Mouse (Mus musculus) myocyte (in vitro differentiated cells): ENCODE results near the gene Scfd1. TPM values are rescaled to one million over a fixed set of nuclear protein-coding genes. Genes with fewer than 3 reads are reported as not detected.
A peak's percentile ranks its signal among the peaks of the same experiment; 100 is the strongest.

ENCODE experiments used
- H3K27me3 ChIP-seq: one replicate; pipeline ENCODE4 v1.6.1; 2011; ENCODE audit not compliant: control insufficient read depth, insufficient read depth, insufficient read length
- H3K36me3 ChIP-seq: one replicate; pipeline ENCODE4 v1.6.1; 2011; ENCODE audit not compliant: control insufficient read depth, insufficient read depth
- H3K4me2 ChIP-seq: one replicate; pipeline ENCODE4 v1.6.1; 2011; ENCODE audit warnings: low read depth, control low read depth
- H3K4me3 ChIP-seq: one replicate; pipeline ENCODE4 v1.5.1; 2011; ENCODE audit warnings: mild to moderate bottlenecking, control low read depth, moderate library complexity
- H3K79me2 ChIP-seq: one replicate; pipeline ENCODE4 v1.6.1; 2011; ENCODE audit not compliant: control insufficient read depth, insufficient read depth
- H3ac ChIP-seq: one replicate; pipeline ENCODE4 v1.6.1; 2011; ENCODE audit not compliant: control insufficient read depth, insufficient read length
- CEBPB ChIP-seq: IDR thresholded peaks from 2 replicates; pipeline ENCODE4 v1.6.1; 2011; ENCODE audit warnings: mild to moderate bottlenecking, moderate library complexity; ENCODE audit not compliant: poor library complexity, insufficient read depth, severe bottlenecking
- E2F4 ChIP-seq: IDR thresholded peaks from one replicate; pipeline ENCODE4 v1.6.1; 2011; ENCODE audit warnings: mild to moderate bottlenecking, control low read depth, moderate library complexity; ENCODE audit not compliant: insufficient read depth
- MAX ChIP-seq: IDR thresholded peaks from one replicate; pipeline ENCODE4 v1.6.1; 2011; ENCODE audit warnings: low read depth, mild to moderate bottlenecking, control low read depth
- MYOD1 ChIP-seq, 3 experiments: IDR thresholded peaks; one replicate each; pipeline ENCODE4 v1.6.1; 2011; ENCODE audit warnings: control low read depth in 2 of 3, low read depth in 2 of 3, mild to moderate bottlenecking in 2 of 3, moderate library complexity in 1 of 3; ENCODE audit not compliant: insufficient read length in 2 of 3, control insufficient read depth in 1 of 3
- MYOG ChIP-seq, 3 experiments: IDR thresholded peaks; one replicate each; pipeline ENCODE4 v1.6.1; 2011; ENCODE audit warnings: control low read depth in 2 of 3, low read depth in 2 of 3, mild to moderate bottlenecking in 2 of 3; ENCODE audit not compliant: insufficient read length in 2 of 3, control insufficient read depth in 1 of 3, insufficient read depth in 1 of 3
- POLR2A ChIP-seq: IDR thresholded peaks from one replicate; pipeline ENCODE4 v1.6.1; 2011; ENCODE audit warnings: low read depth, mild to moderate bottlenecking, control low read depth, moderate library complexity; ENCODE audit not compliant: insufficient read length
- POLR2AphosphoS2 ChIP-seq: IDR thresholded peaks from one replicate; pipeline ENCODE4 v1.6.1; 2011; ENCODE audit warnings: low read depth, control low read depth; ENCODE audit not compliant: insufficient read length
- REST ChIP-seq: IDR thresholded peaks from one replicate; pipeline ENCODE4 v1.6.1; 2011; ENCODE audit warnings: mild to moderate bottlenecking, control low read depth, moderate library complexity; ENCODE audit not compliant: insufficient read depth, insufficient read length
- SRF ChIP-seq: IDR thresholded peaks from one replicate; pipeline ENCODE4 v1.6.1; 2011; ENCODE audit warnings: low read depth; ENCODE audit not compliant: control insufficient read depth, insufficient read length
- TCF12 ChIP-seq: IDR thresholded peaks from one replicate; pipeline ENCODE4 v1.6.1; 2011; ENCODE audit warnings: mild to moderate bottlenecking, control low read depth; ENCODE audit not compliant: poor library complexity, insufficient read depth, severe bottlenecking
- TCF3 ChIP-seq: IDR thresholded peaks from one replicate; pipeline ENCODE4 v1.6.1; 2011; ENCODE audit warnings: low read depth, control low read depth; ENCODE audit not compliant: insufficient read length
- USF1 ChIP-seq: IDR thresholded peaks from one replicate; pipeline ENCODE4 v1.6.1; 2011; ENCODE audit warnings: low read depth, mild to moderate bottlenecking, control low read depth, moderate library complexity
- polyA plus RNA-seq: library from polyadenylated mRNA; unstranded; fragments of >200 nt; fragmentation: generic; extraction: Trizol; gene quantifications from one replicate; pipeline ENCODE4 v1.2.1, GENCODE M21; 2012; ENCODE audit warnings: missing spikeins

Gene Scfd1
- polyA plus RNA-seq, 1 experiment: 14.3 TPM

GRCm38 (mm10) chr12:51348698-51348998 is 28.7 kb upstream of the Scfd1 start:
- peaks cover 49% of the 10 kb centered on the region for H3K79me2 ChIP-seq
- H3K4me3 ChIP-seq: peak overlapping the region; percentile 70
- no peak for TF ChIP-seq POLR2AphosphoS2
- no peak for TF ChIP-seq TCF3
- TF ChIP-seq TCF12: no peak

GRCm38 (mm10) chr12:51355296-51355695 is 22.0 kb upstream of the Scfd1 start:
- H3ac ChIP-seq: no peak overlapping the region
- TF ChIP-seq POLR2A (no peak), MYOD1 (IDR thresholded peaks at IDR 0.05; ENCODE audit: control insufficient read depth in 1 of 3, insufficient read length in 2 of 3, low read depth in 2 of 3) (no peak), MAX (no peak), SRF (no peak), MYOG (IDR thresholded peaks at IDR 0.05; ENCODE audit: control insufficient read depth in 1 of 3, insufficient read depth in 1 of 3, insufficient read length in 2 of 3, low read depth in 2 of 3) (no peak), CEBPB (no peak), TCF3 (no peak), POLR2AphosphoS2 (no peak), E2F4 (no peak), TCF12 (no peak), USF1 (no peak), REST (no peak)
- H3K4me3 ChIP-seq: no peak overlapping the region
- no peak overlapping the region for H3K4me2 ChIP-seq
- H3K36me3 ChIP-seq: peaks cover 74% of the 10 kb centered on the region
- no peaks in the 10 kb centered on the region for H3K27me3 ChIP-seq
- peaks cover 55% of the 10 kb centered on the region for H3K79me2 ChIP-seq

More at GRCm38 (mm10) chr12:51348698-51348998, 28.7 kb upstream of the Scfd1 start:
- Histone ChIP-seq H3K27me3 (no peaks in the 10 kb centered on the region), H3K36me3 (peaks cover 13% of the 10 kb centered on the region), H3ac (peak overlapping the region; percentile 72), H3K4me2 (peak overlapping the region; percentile 64)

GRCm38 (mm10) chr12:51361294-51361693 is 16.0 kb upstream of the Scfd1 start:
- Histone ChIP-seq H3K4me3 (no peak overlapping the region), H3K4me2 (no peak overlapping the region), H3K36me3 (peaks cover 74% of the 10 kb centered on the region), H3K79me2 (peaks cover 25% of the 10 kb centered on the region), H3K27me3 (no peaks in the 10 kb centered on the region), H3ac (no peak overlapping the region)
- TF ChIP-seq POLR2AphosphoS2: no peak
- TF ChIP-seq REST: no peak
- TF ChIP-seq POLR2A: no peak
- TF ChIP-seq MAX: no peak
- TF ChIP-seq TCF3: no peak
- TF ChIP-seq CEBPB: no peak
- no peak for TF ChIP-seq MYOD1 (IDR thresholded peaks at IDR 0.05; ENCODE audit: control insufficient read depth in 1 of 3, insufficient read length in 2 of 3, low read depth in 2 of 3)
- no peak for TF ChIP-seq USF1
- no peak for TF ChIP-seq SRF
- TF ChIP-seq TCF12: no peak
- no peak for TF ChIP-seq MYOG (IDR thresholded peaks at IDR 0.05; ENCODE audit: control insufficient read depth in 1 of 3, insufficient read depth in 1 of 3, insufficient read length in 2 of 3, low read depth in 2 of 3)

GRCm38 (mm10) chr12:51362898-51363297 is 14.4 kb upstream of the Scfd1 start:
- H3K36me3 ChIP-seq: peaks cover 71% of the 10 kb centered on the region
- H3K4me3 ChIP-seq: no peak overlapping the region
- no peak overlapping the region for H3ac ChIP-seq
- peaks cover 13% of the 10 kb centered on the region for H3K79me2 ChIP-seq
- no peaks in the 10 kb centered on the region for H3K27me3 ChIP-seq
- H3K4me2 ChIP-seq: no peak overlapping the region
- TF ChIP-seq MAX: no peak
- TF ChIP-seq SRF: no peak
- no peak for TF ChIP-seq REST
- no peak for TF ChIP-seq E2F4
- TF ChIP-seq MYOG (IDR thresholded peaks at IDR 0.05; ENCODE audit: control insufficient read depth in 1 of 3, insufficient read depth in 1 of 3, insufficient read length in 2 of 3, low read depth in 2 of 3): no peak
- TF ChIP-seq TCF12: no peak
- TF ChIP-seq USF1: no peak
- TF ChIP-seq TCF3: no peak
- no peak for TF ChIP-seq CEBPB
- no peak for TF ChIP-seq POLR2AphosphoS2
- no peak for TF ChIP-seq MYOD1 (IDR thresholded peaks at IDR 0.05; ENCODE audit: control insufficient read depth in 1 of 3, insufficient read length in 2 of 3, low read depth in 2 of 3)
- TF ChIP-seq POLR2A: no peak

GRCm38 (mm10) chr12:51368504-51368903 is 8.8 kb upstream of the Scfd1 start:
- Histone ChIP-seq H3K4me2 (no peak overlapping the region), H3ac (no peak overlapping the region), H3K27me3 (no peaks in the 10 kb centered on the region), H3K79me2 (no peaks in the 10 kb centered on the region), H3K36me3 (peaks cover 68% of the 10 kb centered on the region), H3K4me3 (no peak overlapping the region)
- no peak for TF ChIP-seq POLR2A
- peak in 2 of 3 experiments; percentile 65 to 80 for TF ChIP-seq MYOD1 (IDR thresholded peaks at IDR 0.05; ENCODE audit: control insufficient read depth in 1 of 3, insufficient read length in 2 of 3, low read depth in 2 of 3)
- no peak for TF ChIP-seq REST
- TF ChIP-seq MYOG (IDR thresholded peaks at IDR 0.05; ENCODE audit: control insufficient read depth in 1 of 3, insufficient read depth in 1 of 3, insufficient read length in 2 of 3, low read depth in 2 of 3): peak in 1 of 3 experiments; percentile 7
